Mouse (Mus musculus): ENCODE data around the gene Psrc1.

Psrc1 gene

DNA sequence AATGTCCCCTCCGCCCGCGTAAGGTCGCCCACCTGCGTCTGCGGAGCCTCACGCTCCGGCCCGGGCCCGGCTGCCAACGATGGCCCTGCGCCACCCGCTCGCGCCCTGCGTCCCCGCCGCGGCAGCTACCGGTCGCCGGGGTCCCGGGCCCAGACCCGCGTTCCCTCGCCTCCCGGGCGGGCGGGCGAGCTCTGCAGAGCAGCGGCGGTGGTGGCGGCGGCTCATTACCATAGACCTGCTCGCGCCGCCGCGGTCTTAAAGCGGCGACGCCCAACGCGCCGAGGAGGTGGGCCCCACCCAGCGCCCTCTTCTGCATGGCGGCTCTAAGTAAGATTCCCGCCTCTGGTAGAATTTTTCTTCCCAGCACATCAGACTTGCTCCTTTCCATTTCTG is 32.2 kb downstream of the Psrc1 start:
- in situ Hi-C loops (cut with MboI; ENCODE audit: low sequenced_read_pairs): no loop called here

DNA sequence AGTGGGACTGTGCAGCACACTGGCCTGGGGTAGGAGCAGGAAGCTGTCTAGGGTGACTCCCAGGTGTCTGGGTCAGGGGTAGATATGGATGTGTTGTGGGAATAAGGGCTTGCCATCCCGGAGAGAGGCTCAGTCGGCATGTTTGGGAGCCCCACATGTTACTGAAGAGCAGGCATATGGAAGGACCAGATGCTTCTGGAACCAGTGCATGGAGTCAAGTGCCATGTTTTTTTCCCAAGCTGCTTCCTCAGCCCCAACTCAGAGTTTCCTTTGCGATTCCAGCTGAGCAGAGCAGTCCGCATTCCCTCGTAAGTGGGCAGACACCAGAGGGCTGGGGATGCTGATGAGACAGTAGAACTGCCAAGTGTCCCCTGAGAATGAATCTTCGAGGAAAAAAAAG is 39.4 kb downstream of the Psrc1 start:
- in situ Hi-C loops (cut with MboI; ENCODE audit: low sequenced_read_pairs): no loop called here

GRCm38 (mm10) chr3:108423844-108424801 is 40.5 kb downstream of the Psrc1 start:
- in situ Hi-C loops (cut with MboI; ENCODE audit: low sequenced_read_pairs): no loop called here

DNA sequence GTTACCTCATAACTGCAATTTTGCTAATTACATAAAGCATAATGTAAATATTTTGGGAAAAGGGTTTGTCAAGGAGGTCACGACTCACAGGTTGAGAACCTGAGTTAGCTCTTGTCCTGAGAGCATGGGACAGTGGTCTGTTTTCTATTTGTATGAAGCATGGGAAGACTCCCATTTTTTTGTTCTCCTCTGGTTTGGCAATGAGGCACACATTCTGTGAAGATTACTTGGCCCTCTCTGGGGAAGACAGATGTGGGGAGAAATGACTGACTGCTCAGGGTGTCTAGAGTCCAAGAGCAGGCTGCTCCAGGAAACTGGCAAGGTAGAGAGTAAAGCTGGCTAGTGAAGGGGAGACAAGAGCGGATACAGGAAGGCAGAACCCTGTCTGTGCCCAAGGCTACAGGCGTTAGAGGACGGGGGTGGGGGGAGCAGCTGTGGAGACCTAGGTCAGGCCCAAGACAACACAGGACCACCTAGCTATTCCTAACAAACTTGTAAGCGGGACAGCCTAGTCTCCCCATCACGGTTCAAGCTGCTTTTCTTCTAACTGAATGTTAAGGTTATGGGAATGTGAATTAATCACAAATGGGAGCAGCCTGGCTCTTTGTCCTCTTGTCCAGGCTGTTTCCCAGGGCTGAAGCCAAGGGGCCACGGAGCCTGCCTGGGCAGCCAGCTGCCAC is 41.4 kb downstream of the Psrc1 start:
- in situ Hi-C loops (cut with MboI; ENCODE audit: low sequenced_read_pairs): no loop called here

- in situ Hi-C loops (cut with MboI; ENCODE audit: low sequenced_read_pairs): no loop called here
Observed at GRCm38 (mm10) chr3:108425624-108426018, 42.0 kb downstream of the Psrc1 start.

- in situ Hi-C loops (cut with MboI; ENCODE audit: low sequenced_read_pairs): no loop called here
Observed at GRCm38 (mm10) chr3:108432542-108433187, 49.0 kb downstream of the Psrc1 start.

DNA sequence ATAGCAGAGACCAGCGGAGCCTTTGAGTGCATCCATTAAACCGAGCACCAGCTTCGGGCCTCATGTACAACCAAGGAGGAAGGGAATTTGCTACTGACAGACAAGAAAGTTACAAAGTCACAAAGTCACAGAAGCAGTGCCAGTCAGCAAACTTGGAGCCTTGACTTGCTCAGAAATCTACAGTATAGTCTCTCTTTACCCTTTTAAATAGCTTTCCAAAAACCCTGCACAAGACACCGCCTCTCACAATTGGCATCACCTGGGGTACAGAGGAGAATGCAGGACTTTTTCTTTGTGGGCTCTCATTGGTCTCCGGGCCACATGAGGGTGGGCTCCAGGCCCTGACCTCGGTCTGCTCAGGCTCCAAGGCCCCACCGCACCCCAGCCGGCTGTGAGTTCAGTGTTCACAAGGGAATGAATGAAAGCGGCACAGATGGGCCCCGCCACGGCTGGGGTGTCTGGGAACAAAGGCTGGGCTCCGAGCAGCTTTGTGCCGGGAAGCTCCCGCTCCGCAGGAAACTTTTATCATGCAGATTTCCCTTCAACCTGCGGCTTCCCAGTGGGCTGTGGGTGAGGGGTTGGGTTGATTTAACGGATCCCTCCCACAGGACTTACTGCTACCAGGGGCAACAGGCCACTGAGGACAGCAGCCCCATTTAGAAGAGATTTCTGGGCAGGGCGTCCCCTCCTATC is 49.7 kb downstream of the Psrc1 start:
- in situ Hi-C loops (cut with MboI; ENCODE audit: low sequenced_read_pairs): no loop called here

GRCm38 (mm10) chr3:108433881-108434495 is 50.3 kb downstream of the Psrc1 start:
- in situ Hi-C loops (cut with MboI; ENCODE audit: low sequenced_read_pairs): no loop called here

GRCm38 (mm10) chr3:108435701-108436379 is 52.2 kb downstream of the Psrc1 start:
- in situ Hi-C loops (cut with MboI; ENCODE audit: low sequenced_read_pairs): no loop called here

GRCm38 (mm10) chr3:108436380-108436714 is 52.7 kb downstream of the Psrc1 start:
- in situ Hi-C loops (cut with MboI; ENCODE audit: low sequenced_read_pairs): no loop called here

Measured in CH12F3 (cell line).